Mouse (Mus musculus): Measurements from ENCODE around the gene Gatad1.

DNA sequence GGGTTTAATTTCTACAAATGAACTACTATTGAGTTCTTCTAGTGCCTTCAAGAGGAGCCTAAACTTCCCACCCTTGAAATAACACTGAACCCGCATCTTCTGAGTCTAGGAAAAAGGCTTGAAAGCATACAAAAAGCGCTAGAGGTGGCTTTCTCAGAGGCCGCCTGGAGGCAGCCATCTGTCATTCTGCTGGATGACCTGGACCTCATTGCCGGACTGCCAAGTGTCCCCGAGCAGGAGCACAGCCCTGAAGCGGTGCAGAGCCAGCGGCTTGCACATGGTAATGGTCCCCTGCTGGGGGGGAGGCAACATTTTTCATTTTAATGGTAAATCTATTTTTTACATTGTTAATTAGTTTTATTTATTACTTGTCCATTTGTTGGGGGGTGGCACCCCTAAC, 36.5 kb downstream of the Gatad1 start:
- no peak for TF ChIP-seq CTCF (conservative IDR thresholded peaks at IDR 0.05; ENCODE audit: low read length)
- no peak for TF ChIP-seq POU5F1 (IDR thresholded peaks at IDR 0.05; ENCODE audit: borderline replicate concordance, low read length)

Data from E14TG2a.4 (cell line).